ENCODE assay signal across 24 mouse cellular contexts in the genomic region with DNA sequence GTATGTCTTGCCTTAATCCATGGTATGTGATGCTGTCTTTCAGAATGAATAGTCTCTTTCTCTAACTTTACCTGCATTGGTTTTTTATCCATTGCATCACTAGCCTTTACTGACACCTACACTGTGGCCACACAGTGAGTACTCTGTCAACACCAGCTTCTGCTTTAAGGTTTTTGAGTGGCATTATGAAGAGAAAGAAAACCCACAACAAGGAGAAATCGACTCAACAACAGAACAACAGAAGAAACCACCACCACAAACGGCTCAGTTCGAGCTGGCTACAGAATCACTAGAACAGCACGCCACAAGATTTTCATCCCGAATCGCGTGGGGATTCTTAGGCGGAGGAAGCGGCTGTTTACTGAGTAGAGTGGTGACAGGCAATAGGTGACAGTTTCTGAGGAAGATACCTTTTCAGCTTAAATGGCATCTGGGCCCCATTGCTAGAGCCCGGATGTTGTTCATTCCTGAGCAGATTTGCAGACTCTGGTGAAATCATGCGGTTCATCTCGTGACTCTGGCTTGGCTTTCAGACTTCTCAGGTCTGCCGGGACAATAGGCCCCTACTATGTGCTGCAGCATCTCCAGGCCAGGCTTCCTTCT. TPM values are rescaled to one million over a fixed set of nuclear protein-coding genes. Genes with fewer than 3 reads are reported as not detected.
DNase-seq lines count a peak whose midpoint lies in the region; ATAC-seq lines count a peak whose summit lies in the region.
"Had no signal": no experiment of that assay in that cellular context is flagged by ENCODE, and none has a peak within 500 bp of the region (broad histone marks: within the 10 kb centered on the region; RNA-seq: fewer than 3 reads in every experiment).

No protein-coding gene starts in this region.

- H3K27ac ChIP-seq in heart, embryonic 16.5 days (ENCODE audit: low read length), result no peak overlapping the region; the same call in 1 of the 2 replicates
- H3K27ac ChIP-seq: heart, embryonic 13.5 days; liver, embryonic 15.5 days; midbrain, embryonic 13.5 days; stomach, embryonic 15.5 days had no signal

- no peak overlapping the region for H3K9ac ChIP-seq in heart, embryonic 16.5 days (ENCODE audit: low read length)
- H3K9ac ChIP-seq: embryonic facial prominence, embryonic 15.5 days; heart, embryonic 13.5 days; limb, embryonic 15.5 days; liver, embryonic 15.5 days; midbrain, embryonic 13.5 days; stomach, embryonic 15.5 days had no signal

- H3K36me3 ChIP-seq in heart, embryonic 16.5 days (ENCODE audit: control insufficient read depth, insufficient read depth), result no peaks in the 10 kb centered on the region
- H3K36me3 ChIP-seq: embryonic facial prominence, embryonic 15.5 days; heart, embryonic 13.5 days; limb, embryonic 15.5 days; liver, embryonic 15.5 days; midbrain, embryonic 13.5 days; stomach, embryonic 15.5 days had no signal

- 61% methylated on average over 13 of the region's 13 CpGs for WGBS in heart, embryonic 16.5 days

- H3K4me3 ChIP-seq in heart, embryonic 16.5 days (ENCODE audit: low read length), result no peak overlapping the region
- H3K4me3 ChIP-seq: embryonic facial prominence, embryonic 15.5 days; heart, embryonic 13.5 days; limb, embryonic 15.5 days; liver, embryonic 15.5 days; midbrain, embryonic 13.5 days; stomach, embryonic 15.5 days had no signal

- no peaks in the 10 kb centered on the region for H3K9me3 ChIP-seq in heart, embryonic 16.5 days (replicated peaks; ENCODE audit: control insufficient read depth, low read length)
- H3K9me3 ChIP-seq: embryonic facial prominence, embryonic 15.5 days; heart, embryonic 13.5 days; limb, embryonic 15.5 days; liver, embryonic 15.5 days; midbrain, embryonic 13.5 days; stomach, embryonic 15.5 days had no signal

- no peaks in the 10 kb centered on the region for H3K27me3 ChIP-seq in heart, embryonic 16.5 days (ENCODE audit: control insufficient read depth, insufficient read depth, low read length)
- H3K27me3 ChIP-seq: embryonic facial prominence, embryonic 15.5 days; heart, embryonic 13.5 days; limb, embryonic 15.5 days; liver, embryonic 15.5 days; midbrain, embryonic 13.5 days; stomach, embryonic 15.5 days had no signal

- 0 out of 2 replicates have a peak, but pooled peaks have one; percentile 14 for ATAC-seq in heart, embryonic 16.5 days (replicated peaks; ENCODE audit: extremely low read depth, insufficient read depth, low FRiP score)
- ATAC-seq in megakaryocyte progenitor cell, adult 5-6 weeks (replicated peaks; ENCODE audit: poor library complexity), result peak; percentile 20; the same call in 1 of the 2 replicates
- ATAC-seq: forebrain, embryonic 16.5 days; hindbrain, embryonic 16.5 days; lung, postnatal 0 days; midbrain, embryonic 13.5 days had no signal

- H3K4me2 ChIP-seq in heart, embryonic 16.5 days (ENCODE audit: low read depth, low read length), result no peak overlapping the region
- H3K4me2 ChIP-seq: embryonic facial prominence, embryonic 15.5 days; heart, embryonic 13.5 days; limb, embryonic 15.5 days; liver, embryonic 15.5 days; midbrain, embryonic 13.5 days; stomach, embryonic 15.5 days had no signal

- no peak for DNase-seq in heart, adult 18-20 months
- peak; percentile 30 for DNase-seq in ZHBTc4 (ENCODE audit: low read depth, low spot score)
- DNase-seq in thymus, postnatal 36 days, result peak; percentile 18 to 25
- DNase-seq in adrenal gland, adult 18-20 months (ENCODE audit: low spot score in 2 of 2), result no peak
- DNase-seq in left cerebral cortex, adult 9 months (ENCODE audit: low spot score in 2 of 2), result no peak
- no peak for DNase-seq in heart, postnatal 25 days (ENCODE audit: low spot score)
- DNase-seq: cerebellum, postnatal 10 days; kidney, adult 18-20 months; kidney, postnatal 10 days; layer of hippocampus, postnatal 36 days; spleen, adult 18-20 months had no signal

- intact Hi-C loops in heart, postnatal 25 days (cut with DNase I), result no loop called here

- no peaks in the 10 kb centered on the region for H3K4me1 ChIP-seq in heart, embryonic 16.5 days (ENCODE audit: control insufficient read depth, insufficient read depth, low read length)
- H3K4me1 ChIP-seq: limb, embryonic 15.5 days; liver, embryonic 15.5 days; midbrain, embryonic 13.5 days; stomach, embryonic 15.5 days had no signal

RNA-seq across cellular contexts. Expression of gene Calhm5, which starts 14.6 kb away (rescaled TPM):
- polyA plus RNA-seq in heart, embryonic 16.5 days (2015; fragmentation: Nextera tagmentation; extraction: Ambion mirVana), result 1.8 TPM in 2 replicates
- total RNA-seq in heart, adult 18-20 months (2021), result under 1 TPM; 0.87 to 0.93 TPM
- not detected in 2 replicates for total RNA-seq in megakaryocyte progenitor cell, adult 5-6 weeks (2015)
- total RNA-seq in megakaryocyte progenitor cell, adult 5-6 weeks (2017), result not detected in 2 replicates
- total RNA-seq in adrenal gland, adult 18-20 months (2021), result under 1 TPM; 0.32 to 0.33 TPM
- 1 to 10 TPM in 1 of 2 experiments, under 1 TPM in 1; 0.88 to 1.1 TPM for total RNA-seq in heart, postnatal 25 days (2021)
- total RNA-seq: hematopoietic stem cell, adult 5-6 weeks had no signal

RNA-seq across cellular contexts. Expression of gene Calhm6, which starts 16.8 kb away (rescaled TPM):
- polyA plus RNA-seq in heart, embryonic 16.5 days (2015; fragmentation: Nextera tagmentation; extraction: Ambion mirVana), result 0.59 and 1.8 TPM in 2 replicates
- under 1 TPM; 0.40 to 0.69 TPM for total RNA-seq in heart, adult 18-20 months (2021)
- 3.4 and 3.8 TPM in 2 replicates for total RNA-seq in megakaryocyte progenitor cell, adult 5-6 weeks (2015)
- total RNA-seq in megakaryocyte progenitor cell, adult 5-6 weeks (2017), result 2.6 and 3.5 TPM in 2 replicates
- total RNA-seq in adrenal gland, adult 18-20 months (2021), result under 1 TPM; 0.45 to 0.56 TPM
- not detected for total RNA-seq in heart, postnatal 25 days (2021)
- total RNA-seq: layer of hippocampus, adult 18-20 months; layer of hippocampus, postnatal 36 days had no signal

Comparison
In these comparisons a context has a peak if more than half of its experiments do, and no peak if none do; other contexts are left out.
1. DNase-seq: peak in ZHBTc4 (single experiment) and thymus, postnatal 36 days (2 of 2); none in heart, adult 18-20 months (0 of 2), adrenal gland, adult 18-20 months (0 of 2), left cerebral cortex, adult 9 months (0 of 2) and heart, postnatal 25 days (single experiment).